Mouse (Mus musculus): ENCODE results near the gene Stpg2.

GRCm38 (mm10) chr3:139637887-139638286, 432.4 kb downstream of the Stpg2 start:
- TF ChIP-seq CTCF (IDR thresholded peaks at IDR 0.05; ENCODE audit: low read depth, low read length) (no peak), EP300 (IDR thresholded peaks at IDR 0.05; ENCODE audit: insufficient read depth, low read depth, low read length) (no peak)

Measured in ES-Bruce4 (cell line).